Mouse (Mus musculus) adrenal gland, postnatal 36 days (tissue): ENCODE measurements around the gene Fgf6. TPM values are rescaled to one million over a fixed set of nuclear protein-coding genes. Genes with fewer than 3 reads are reported as not detected.

Source experiments
- DNase-seq, 2 experiments: peaks; one replicate each; pipeline ENCODE4 v3.0.0; 2021; ENCODE audit warnings: mixed read lengths in 1 of 2
- long read RNA-seq, 2 experiments: library from polyadenylated mRNA; stranded (forward); transcript quantifications; one replicate each; pipeline ENCODE4 v2.0.0; 2021; ENCODE audit warnings: borderline sequencing depth in 2 of 2
- total RNA-seq, 2 experiments: library from RNA; stranded (reverse); gene quantifications; 2 replicates each; pipeline ENCODE4 v1.2.3; 2021

Fgf6 gene
- not detected for total RNA-seq
- long read RNA-seq, experiment 1: 0 reads
- long read RNA-seq, experiment 2: 0 reads

DNA sequence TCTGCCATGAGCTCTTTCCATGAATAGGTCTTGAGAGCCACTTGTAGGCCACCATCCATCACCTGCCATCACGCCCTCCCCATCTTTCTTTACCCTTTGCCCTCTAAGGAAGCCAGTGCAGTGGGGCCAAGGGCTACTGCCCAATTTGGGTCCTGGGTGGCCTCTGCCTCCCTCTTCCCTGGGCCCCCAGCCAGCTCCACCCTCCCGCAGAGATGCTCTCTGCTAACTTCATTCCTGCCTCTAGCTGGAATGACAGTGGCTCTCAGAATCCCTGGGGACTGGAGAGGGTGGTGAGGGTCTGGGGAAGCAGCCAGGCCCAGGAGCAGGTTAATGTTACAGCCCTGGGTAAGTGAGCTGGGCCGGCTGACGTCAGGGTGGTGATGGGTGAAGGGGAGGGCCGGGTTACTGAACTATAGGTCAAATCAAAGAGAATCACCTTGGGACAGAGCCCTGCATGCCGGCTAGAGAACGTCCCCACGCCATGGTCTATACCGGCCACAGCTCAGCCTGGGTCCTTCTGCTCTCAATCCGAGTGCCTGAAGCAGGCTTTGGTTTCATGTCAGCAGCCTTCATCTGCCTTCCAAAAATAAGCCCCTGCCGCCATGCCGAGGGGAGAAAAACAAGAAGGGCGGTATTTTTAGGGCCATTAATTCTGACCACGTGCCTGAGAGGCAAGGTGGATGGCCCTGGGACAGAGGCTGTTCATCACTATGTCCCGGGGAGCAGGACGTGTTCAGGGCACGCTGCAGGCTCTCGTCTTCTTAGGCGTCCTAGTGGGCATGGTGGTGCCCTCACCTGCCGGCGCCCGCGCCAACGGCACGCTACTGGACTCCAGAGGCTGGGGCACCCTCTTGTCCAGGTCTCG is at the start of gene Fgf6:
Gene Fgf6 (plus strand): TSS at position 681 of the 865 bp plus-strand sequence.
- DNase-seq: no peak

DNA sequence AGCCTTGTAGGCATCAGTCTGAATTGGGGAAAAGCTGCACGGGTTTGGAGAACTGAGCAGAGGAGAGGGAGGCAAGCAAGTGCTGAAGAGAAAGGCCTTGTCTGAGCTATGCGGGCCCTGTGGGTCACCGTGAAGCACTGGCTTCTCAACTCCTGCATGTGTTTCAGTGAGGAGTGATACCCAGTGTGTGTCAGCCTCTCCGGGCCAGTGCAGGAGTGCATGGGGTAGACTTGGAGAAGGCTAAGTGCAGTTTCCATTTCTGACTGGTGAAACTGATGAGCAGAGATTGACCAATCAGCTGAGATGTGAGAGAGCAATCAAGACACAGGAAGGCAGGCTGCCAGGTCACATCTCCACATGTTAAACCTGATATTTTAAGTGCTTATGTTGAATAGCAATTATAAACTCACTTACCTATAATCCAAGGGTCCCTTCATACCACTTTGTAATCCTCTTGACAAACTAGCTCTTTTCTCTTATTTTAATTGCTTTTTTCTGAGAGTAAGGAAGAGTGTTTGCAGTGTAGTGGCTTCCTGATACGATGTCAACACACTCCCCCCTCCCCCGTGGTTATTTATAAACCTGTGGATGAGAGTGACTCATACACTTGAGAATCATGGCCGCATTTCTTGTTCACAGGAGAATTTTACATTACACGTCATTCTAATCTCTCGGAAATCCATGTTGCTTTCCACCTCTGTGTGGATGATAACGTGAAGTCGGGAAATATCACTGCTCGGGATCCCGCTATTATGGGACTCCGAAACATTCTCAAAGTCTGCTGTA is 49.0 kb upstream of the Fgf6 start:
- DNase-seq: no peak

DNA sequence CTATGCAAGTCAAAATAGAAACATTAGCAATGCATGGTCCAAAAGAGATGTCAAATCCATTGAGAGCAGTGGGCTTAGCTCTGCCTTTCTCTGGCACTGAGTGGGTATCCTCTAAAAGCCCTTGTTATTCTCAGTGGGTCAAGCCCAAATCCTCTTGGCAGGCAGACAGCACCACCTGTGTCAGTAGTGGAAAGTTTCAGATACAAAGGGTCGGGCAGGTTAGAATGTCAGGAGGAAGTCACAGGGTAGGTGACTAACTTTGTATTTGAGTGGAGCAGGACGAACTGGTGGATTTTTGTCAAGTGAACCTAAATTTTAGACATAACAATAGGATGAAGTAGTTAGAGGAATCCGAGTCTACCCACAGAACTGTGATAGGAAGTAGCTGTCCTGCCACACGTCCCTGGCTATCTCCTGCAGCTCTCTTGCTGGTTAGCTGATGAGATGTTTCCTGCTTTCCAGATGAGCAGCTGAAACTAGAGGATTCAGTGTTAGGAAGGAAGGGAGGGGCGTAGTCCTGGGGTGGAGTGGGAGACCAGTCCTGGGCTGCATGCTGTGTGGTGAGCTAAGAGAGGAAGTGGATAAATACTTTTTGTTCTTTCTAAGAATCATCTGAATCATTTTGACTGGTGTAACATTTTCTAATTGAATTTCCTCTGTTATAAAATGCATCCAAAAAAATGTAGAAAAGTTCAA is 33.7 kb upstream of the Fgf6 start:
- no peak for DNase-seq

DNA sequence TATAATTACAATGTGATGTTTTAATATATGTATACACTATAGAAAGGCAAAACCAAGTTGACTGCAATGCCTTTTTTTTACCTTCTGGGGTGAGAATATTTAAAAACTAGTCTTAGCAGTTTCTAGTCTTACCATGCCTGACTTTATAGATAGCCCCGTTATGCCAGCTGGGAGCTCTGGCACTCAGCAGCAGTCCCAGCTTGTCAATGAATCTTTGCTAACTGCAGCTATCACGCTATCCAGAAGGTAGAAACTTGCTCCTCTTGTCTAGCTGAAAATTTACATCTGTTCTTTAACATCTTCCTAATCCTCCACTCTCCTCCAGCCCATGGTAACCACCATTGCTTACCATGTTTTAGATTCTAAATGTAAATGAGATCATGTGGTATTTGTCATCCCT is 21.7 kb upstream of the Fgf6 start:
- DNase-seq: no peak

DNA sequence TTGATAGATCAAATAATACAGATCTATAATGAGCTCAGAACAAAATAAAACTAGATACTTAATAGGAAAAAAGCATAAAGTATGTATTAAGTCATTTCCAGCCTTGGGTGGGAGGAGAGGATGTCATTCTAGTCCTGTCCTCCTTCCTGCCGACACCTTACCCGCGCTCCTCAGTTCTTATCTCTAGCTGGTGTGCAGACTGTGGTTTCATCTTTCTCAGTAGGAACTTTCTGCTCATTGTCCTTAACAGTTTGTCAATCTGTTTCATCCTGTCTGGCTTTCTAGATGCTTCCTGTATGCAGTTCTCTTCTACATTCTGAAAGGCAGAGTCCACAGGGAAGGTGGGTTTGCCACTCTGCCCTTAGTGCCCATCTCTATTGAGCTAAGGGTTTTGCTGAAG is 19.9 kb upstream of the Fgf6 start:
- DNase-seq: no peak

DNA sequence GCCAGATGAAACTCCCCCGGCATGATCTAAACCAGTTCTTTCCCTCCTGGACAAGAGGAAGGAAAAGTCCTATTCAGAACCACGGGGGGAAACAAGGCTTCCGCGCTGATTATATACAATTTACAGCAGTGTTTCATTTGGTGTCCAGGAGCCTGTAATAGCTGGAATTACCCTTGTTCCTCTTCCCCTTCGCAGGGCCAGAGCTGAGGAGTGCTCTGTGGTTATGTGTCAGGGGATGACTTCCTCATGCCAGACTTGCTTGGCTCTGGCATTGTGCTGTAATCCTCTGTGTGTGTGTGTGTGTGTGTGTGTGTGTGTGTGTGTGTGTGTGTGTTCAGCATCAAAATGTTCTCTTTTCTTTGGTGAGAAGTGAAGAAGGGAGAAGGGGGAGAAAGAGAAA is 19.0 kb upstream of the Fgf6 start:
- DNase-seq: no peak

DNA sequence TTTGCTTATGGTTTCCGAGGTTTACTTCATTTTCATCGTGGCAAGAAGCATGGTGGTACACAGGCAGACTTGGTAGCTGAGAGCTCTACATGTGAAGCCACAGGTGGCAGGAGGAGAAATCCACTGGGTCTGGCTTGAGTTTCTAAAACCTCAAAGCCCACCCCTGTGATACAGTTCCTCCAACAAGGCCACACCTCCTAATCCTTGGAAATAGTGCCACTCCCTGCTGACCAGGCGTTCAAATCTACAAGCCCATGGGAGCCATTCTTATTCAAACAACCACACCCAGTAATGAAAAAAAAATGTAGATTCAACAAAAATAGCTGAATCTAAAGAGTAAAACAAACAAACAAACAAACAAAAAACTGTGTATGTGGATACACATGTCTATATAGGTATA is 9.7 kb upstream of the Fgf6 start:
- no peak for DNase-seq

DNA sequence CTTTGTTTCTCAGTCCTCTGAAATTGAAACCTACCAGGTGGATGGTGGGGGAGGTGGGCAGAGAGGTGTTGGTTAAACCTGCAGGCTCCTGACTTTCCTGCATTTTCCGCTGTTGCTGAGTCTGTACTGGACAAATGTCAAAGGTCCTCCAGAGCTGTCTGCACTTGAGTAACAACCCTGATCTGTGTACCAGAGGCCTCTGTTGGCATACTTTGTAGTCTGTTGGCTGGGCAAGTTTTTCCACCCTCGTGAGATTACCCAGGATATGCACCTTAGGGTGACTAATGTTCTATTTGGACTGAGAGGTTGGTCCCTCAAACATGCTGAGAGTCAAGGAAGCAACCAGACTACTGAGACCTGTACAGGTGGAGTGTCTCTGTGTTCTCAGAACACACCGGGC is 8.8 kb upstream of the Fgf6 start:
- no peak for DNase-seq

DNA sequence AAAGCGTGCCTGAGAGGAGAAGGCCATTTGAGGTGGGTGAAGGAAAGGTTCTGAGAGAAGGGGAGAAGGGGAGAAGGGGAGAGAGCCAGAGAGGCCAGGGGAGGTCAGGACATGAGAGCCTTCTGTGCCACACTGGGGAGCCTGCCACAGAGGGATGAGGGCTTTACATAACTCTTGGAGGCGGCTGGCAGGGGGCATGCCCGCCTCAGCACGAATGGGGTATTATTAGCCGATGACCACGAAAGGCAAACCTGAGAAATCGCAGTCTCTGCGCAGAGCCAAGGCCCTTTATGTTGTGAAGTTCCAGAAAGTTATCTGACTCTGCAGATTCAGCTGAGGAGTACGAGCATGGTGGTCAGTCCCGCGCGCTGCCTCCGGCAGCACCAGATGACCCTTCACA is 5.4 kb upstream of the Fgf6 start:
- no peak for DNase-seq

DNA sequence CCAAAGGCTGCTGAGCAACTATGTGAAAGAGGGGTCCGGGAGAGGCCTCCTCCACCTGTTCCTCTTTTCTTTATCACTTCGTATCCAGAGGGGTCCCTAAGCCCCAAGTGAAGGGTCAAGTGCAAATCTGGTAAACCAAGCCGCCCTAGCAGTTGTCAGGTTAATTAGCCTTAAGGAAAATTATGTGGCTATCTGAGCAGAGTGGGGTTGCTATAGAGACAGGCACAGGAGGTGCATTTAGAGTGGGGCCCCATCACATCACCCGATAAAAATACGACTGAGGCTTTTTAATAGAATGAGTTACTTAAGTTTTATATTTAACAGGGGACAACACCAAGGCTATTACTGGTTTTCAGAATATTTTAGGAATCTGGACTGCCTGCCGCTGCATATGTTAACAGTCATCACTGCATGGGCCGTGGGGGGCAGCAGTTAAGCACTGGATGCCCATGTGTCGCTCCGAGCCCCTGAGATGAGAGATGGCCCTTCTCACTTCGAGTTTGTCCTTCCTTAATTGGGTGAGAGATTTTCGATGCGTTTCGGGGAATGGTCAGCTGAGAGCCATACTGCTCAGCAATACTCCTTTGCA is 3.3 kb upstream of the Fgf6 start:
- DNase-seq: no peak

DNA sequence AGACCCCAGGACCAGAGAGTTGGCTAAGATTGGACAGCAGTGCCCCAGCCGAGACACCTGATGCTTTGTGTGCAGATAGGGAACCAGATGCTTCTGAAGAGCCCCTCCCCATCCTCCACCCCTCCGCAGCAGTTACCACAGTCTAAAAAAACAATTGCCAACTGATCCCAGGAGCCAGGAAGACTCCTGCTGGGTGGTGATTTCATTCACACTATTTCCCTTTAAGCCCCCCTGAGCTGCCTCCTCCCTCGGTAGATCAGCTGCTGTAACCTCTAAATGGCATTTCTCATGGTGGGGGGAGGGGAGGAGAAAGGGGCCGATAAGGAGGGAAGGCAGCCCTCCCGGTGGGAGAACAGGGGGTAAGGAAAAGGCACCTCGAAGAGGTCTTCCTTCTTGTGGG is 3.9 kb downstream of the Fgf6 start:
- no peak for DNase-seq

DNA sequence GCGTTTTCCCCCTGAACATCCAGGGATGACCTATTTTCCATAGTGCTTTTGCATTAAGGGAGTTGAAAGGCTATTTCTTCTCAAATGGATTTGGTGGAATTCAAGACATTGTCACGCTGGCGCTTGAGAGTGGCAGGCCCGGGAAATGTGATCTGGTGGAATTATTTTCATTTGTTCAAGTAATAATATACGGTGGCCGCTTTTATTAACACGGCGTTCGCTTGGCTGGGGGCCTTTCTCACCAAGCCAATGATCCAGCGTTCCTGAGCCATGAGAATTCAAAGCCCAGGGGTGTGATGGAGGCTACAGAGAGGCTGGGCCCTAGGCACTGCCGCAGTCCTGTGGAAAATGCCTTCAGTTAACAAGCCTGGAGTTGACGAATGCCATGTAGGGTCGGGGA is 5.0 kb downstream of the Fgf6 start:
- no peak for DNase-seq

DNA sequence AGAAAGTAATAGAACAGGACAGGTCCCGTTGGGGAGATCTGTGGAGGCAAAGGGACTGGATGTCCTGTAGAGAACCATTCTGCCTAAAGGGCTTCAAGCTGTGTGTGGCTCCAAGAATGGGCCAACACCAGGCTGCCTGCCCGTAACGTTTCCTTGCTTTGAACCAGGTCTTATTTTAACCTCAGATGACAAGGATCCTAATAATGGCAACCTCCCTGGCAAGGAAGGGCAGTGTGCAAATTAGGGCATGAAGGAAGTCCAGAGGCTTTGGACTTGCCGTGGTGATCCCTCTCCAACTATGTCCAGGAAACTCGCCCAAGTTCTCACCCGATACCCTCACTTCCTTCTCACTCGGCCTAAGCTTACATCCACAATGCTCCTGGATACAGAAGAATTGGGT is 9.4 kb downstream of the Fgf6 start:
- no peak for DNase-seq

DNA sequence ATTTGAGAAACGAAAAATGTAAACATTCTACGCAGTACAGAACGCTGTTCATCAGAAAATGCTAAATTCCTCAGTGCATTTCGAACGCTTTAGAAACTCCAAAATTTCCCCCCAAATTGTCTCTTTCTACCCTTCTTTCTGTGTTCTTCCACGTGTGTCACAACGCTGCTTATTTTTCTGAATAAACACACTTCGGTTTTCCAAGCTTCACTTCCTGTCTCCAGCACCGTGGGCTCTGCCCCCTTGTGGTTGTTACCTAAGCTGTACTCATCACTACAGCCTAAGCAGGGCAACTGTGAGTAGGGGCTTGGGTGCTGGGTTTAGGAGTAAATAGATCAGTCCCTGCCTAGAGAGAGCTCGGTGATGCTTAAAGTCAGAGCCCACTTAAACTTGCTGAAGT is 19.4 kb downstream of the Fgf6 start:
- DNase-seq: peak in 1 of 2 experiments; percentile 29

DNA sequence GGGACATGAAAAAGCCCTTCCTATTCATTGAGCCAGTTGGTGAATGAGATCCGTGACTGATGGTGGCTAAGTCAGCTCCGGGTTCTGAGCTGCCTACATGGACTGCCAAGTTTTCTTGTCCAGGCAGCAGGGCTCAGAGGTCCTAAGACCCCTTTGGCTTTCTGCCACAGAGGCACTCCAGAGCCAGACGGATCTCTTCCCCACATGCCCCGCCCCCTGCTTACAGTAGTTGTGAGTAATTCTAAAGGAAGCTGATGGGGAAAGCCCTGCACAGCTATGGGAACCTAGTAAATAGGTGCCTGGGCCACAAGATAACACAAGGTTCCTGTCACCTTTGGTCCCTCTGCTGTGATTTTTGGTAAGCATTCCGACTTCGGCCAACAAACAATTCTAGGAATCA is 29.5 kb downstream of the Fgf6 start:
- DNase-seq: no peak

DNA sequence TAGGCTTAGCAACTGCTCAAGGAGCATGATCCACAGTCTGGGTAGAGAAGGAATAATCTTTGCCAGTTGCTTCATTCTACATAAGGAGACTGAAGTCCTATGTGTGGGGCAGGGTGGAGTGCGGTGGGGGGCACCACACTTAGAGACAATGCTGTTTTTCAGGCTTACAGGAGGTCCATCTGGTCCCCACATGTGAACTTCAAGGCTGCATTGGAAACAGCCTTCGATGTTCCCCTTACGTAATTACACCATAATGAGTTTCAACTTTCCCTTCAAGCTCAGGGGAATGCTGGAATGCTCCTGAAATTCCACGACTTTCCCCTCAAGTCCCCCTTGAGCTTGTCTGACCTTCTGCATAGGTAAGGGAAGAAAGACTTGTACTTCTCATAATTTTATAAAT is 35.5 kb downstream of the Fgf6 start:
- DNase-seq: no peak

DNA sequence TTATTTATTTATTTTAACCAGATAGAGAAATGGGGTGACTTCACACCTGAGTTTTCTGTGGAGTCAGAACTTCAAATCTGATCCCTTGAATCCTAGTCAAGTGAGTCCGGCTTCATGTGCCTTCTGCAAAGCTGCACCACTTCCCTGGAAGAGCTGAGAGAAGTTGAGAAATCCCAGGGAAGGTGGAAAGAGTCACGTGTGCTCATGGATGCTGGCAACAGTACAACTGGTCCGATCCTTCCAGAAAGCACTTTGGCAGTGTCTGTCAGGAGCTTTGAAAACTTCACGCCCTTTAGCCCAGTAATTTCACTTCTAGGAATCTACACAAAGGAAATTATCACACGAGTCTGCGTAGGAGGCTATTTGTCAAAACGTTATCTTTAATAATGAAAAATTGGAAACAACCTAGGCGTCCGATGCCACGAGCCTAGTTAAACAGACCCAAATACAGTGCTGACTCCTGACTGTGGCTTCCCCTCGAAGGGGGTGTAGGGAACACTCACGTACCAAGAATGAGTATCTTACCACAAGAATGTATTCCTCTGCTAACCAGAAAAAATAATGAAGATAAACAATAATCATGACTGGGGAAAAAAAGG is 41.7 kb downstream of the Fgf6 start:
- no peak for DNase-seq

DNA sequence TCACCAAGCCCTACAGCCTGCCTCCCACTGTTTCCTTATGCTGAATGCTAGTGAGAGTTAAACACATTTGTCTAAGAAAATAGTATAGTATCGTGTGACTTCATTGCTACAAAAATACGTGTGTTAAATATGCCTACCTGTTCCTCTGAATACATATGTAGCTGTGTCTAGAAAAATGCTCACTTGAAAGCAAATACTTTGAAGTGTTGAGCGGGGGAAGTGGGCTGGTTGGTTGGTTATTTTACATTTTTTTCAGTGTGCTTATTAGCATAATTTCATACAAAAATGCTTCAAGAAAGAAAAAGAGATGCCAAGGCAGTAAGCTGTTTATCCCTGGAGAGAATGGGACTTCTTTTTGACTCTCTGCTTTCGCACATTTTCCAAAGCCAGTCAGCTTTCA is 44.6 kb downstream of the Fgf6 start:
- DNase-seq: no peak

DNA sequence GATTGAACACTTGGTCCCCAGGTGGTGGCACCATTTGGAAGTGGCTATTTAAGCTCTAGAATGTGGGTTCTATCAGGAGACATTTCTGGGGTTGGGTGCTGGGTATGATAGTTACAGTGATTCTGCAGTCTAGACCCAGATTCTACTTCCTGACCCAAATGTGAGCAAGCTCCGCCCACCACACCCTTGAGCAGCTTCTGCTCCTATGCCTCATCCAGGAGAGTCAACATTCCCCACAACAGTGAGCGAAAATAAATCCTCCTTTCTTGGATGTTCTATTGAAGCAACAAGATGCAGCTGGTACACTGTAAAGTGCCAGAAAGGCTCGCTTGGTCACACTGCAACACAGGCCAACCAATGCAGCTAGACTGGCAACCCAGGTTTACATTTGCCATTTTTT is 48.5 kb downstream of the Fgf6 start:
- no peak for DNase-seq

DNA sequence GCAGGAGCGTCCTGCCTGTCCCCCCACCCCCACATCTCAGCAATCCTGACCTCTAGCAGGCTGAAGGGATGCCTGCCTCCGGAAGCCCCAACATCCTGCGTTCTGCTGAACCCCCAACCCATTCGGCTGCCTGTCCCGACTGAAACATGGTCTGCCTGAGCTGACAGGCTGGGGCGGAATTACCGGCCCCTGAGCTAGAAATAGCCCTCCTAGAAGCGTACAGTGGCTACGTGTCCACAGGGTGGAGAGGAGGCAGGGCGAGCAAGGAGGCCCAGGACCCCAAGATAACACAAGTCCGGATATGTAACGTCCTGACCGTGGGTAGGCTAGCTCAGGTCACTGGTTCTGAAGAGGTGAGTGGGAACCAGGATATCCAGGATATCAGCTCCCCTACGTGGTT is 49.4 kb downstream of the Fgf6 start:
- DNase-seq: no peak

DNA sequence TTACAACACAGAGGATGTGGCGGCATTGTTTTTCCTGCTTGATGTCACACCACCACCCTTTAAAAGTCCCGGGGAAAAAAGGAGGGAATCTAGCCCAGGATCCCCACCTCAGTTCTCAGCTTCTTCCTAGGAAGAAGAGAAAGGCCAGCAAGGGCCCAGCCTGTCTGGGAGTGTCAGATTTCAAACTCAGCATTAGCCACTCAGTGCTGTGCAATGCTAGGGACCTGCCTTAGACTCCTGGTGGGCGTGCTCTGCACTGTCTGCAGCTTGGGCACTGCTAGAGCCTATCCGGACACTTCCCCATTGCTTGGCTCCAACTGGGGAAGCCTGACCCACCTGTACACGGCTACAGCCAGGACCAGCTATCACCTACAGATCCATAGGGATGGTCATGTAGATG is 57.4 kb downstream of the Fgf6 start, which contains the start of gene Fgf23:
Gene Fgf23 (plus strand): TSS at position 86 of the 400 bp plus-strand sequence.
- no peak for DNase-seq
